Mouse (Mus musculus) intestine, postnatal 0 days (tissue): ENCODE results near the gene Sept9. TPM values are rescaled to one million over a fixed set of nuclear protein-coding genes. Genes with fewer than 3 reads are reported as not detected.
A peak's percentile ranks its signal among the peaks of the same experiment; 100 is the strongest.

Source experiments
- ATAC-seq: fragments of 200-750 bp; cut with Nextera tagmentation; 2 replicates; pipeline ENCODE4 v1.8.0; 2017; ENCODE audit warnings: mild to moderate bottlenecking, moderate TSS enrichment, moderate library complexity
- H3K27ac ChIP-seq: fragments of 300-500 bp; sonication (generic); 2 replicates; pipeline ENCODE4 v1.5.1; 2014; ENCODE audit warnings: mild to moderate bottlenecking, low read depth, low read length, moderate library complexity
- H3K27me3 ChIP-seq: fragments of 300-500 bp; sonication (generic); replicated peaks from 2 replicates; pipeline ENCODE4 v1.6.1; 2014; ENCODE audit warnings: low read length, mixed read lengths; ENCODE audit not compliant: control insufficient read depth, insufficient read depth
- H3K36me3 ChIP-seq: fragments of 300-500 bp; sonication (generic); 2 replicates; pipeline ENCODE4 v1.6.1; 2014; ENCODE audit warnings: mild to moderate bottlenecking, moderate library complexity; ENCODE audit not compliant: control insufficient read depth, insufficient read depth
- H3K4me1 ChIP-seq: fragments of 300-500 bp; sonication (generic); replicated peaks from 2 replicates; pipeline ENCODE4 v1.6.1; 2014; ENCODE audit warnings: antibody characterized with exemption, low read length, mixed read lengths; ENCODE audit not compliant: control insufficient read depth, insufficient read depth
- H3K4me2 ChIP-seq: fragments of 300-500 bp; sonication (generic); replicated peaks from 2 replicates; pipeline ENCODE4 v1.6.1; 2014; ENCODE audit warnings: low read depth, mild to moderate bottlenecking, moderate library complexity
- H3K4me3 ChIP-seq: fragments of 300-500 bp; sonication (generic); 2 replicates; pipeline ENCODE4 v1.5.1; 2014; ENCODE audit warnings: low read depth, low read length
- H3K9ac ChIP-seq: fragments of 300-500 bp; sonication (generic); 2 replicates; pipeline ENCODE4 v1.6.1; 2014; ENCODE audit warnings: mild to moderate bottlenecking, low read depth, low read length
- H3K9me3 ChIP-seq: fragments of 300-500 bp; sonication (generic); 2 replicates; pipeline ENCODE4 v1.6.1; 2016; ENCODE audit warnings: mixed run types; ENCODE audit not compliant: control insufficient read depth
- CTCF ChIP-seq: sonication (generic); IDR thresholded peaks from 2 replicates; pipeline ENCODE4 v1.5.1; 2016; ENCODE audit warnings: low read depth, mild to moderate bottlenecking, control low read depth, antibody characterized with exemption, moderate library complexity
- WGBS: fragments of 180-500 bp; shearing (Covaris S2); extraction: QIAGEN DNeasy Blood & Tissue Kit; methylation state at CpG from one replicate; pipeline ENCODE4 v1.1.7; 2014; 5-methylcytosine and 5-hydroxymethylcytosine counted together
- polyA plus RNA-seq: library from polyadenylated mRNA; unstranded; fragments of >200 nt; fragmentation: Nextera tagmentation; extraction: Ambion mirVana; gene quantifications from 2 replicates; pipeline ENCODE4 v1.2.1, GENCODE M21; 2015

Sept9 gene
- polyA plus RNA-seq, 1 experiment from 2014 or later: 74.5 TPM

DNA sequence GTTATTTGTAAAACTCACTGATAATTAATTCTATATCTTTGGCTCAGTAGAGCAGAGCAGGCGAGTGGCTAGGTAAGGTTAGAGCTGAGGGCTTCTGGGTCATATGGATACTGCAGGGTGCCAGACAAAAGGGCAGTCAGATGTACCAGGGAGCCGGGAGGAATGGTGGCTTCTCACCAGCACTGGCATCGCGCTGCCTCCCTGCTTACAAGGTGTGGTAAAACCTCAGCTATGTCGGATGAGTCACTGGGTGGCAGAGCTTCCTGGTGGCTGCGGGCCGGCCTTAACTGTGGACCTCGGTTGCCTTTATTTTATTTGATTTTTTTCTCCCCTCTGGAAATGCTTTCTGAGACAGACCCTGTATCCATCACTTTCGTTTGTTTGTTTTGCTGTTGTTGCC is 6.0 kb downstream of the Sept9 start:
- no peak overlapping the region for H3K4me3 ChIP-seq
- 49% methylated on average over 9 of the region's 9 CpGs for WGBS
- no peak for TF ChIP-seq CTCF
- no peaks in the 10 kb centered on the region for H3K27me3 ChIP-seq
- H3K27ac ChIP-seq: peak overlapping the region; percentile 76
- peak; percentile 72 for ATAC-seq
- no peaks in the 10 kb centered on the region for H3K36me3 ChIP-seq
- peak overlapping the region; percentile 33 for H3K4me2 ChIP-seq
- H3K9ac ChIP-seq: no peak overlapping the region
- no peaks in the 10 kb centered on the region for H3K9me3 ChIP-seq
- no peaks in the 10 kb centered on the region; the same call in 1 of the 2 replicates for H3K4me1 ChIP-seq

DNA sequence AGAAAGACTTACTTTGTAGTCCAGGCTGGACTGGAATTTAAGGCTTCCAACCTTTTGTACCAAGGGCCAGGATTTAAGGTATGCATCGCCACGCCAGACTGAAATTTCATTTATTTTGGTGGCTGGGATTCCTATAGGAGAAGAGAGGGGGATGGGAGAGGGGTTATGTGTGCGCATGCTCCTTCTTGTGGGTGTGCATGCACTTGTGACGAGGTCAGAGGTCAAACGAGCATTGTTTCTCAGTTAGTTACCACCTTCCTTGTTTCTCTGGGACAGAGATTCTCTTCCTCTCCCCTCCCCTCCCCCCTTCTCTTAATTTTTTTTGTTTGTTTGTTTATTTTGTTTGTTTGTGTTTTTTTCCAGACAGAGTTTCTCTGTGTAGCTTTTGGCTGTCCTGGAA is 8.0 kb downstream of the Sept9 start:
- Histone ChIP-seq H3K4me1 (no peaks in the 10 kb centered on the region; the same call in 1 of the 2 replicates), H3K9ac (no peak overlapping the region), H3K27me3 (no peaks in the 10 kb centered on the region), H3K4me2 (no peak overlapping the region), H3K4me3 (no peak overlapping the region), H3K9me3 (no peaks in the 10 kb centered on the region), H3K27ac (no peak overlapping the region), H3K36me3 (no peaks in the 10 kb centered on the region; the same call in 1 of the 2 replicates)
- no peak for ATAC-seq
- WGBS: 82% methylated on average over 5 of the region's 5 CpGs
- TF ChIP-seq CTCF: no peak

DNA sequence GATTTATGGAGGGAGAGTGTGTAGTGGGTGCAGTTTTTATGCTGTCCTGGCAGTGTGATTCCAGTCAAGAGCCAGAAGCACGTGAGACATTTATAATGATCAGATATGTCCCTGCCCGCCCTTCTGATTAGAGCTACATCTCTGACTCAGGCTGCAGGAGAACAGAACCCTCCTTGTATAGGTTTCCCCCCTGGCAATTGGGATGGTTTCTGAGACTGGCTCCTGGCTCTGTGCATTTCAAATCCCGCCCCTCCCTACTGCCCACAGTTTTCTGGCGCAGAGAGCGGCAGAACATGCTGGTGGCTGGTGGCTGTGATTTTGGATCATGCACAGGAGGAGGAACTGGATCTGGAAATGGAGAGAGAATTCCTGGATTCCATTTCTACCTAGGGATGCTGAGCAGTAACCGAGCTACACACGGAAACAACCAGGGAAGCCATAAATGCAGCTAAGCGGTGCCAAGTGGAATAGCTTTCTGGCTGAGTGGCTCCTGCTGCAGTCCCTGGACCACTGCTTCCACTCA is 8.8 kb downstream of the Sept9 start:
- no peak overlapping the region for H3K4me3 ChIP-seq
- no peaks in the 10 kb centered on the region for H3K9me3 ChIP-seq
- no peaks in the 10 kb centered on the region; the same call in 1 of the 2 replicates for H3K4me1 ChIP-seq
- TF ChIP-seq CTCF: no peak
- H3K27ac ChIP-seq: no peak overlapping the region
- WGBS: 73% methylated on average over 8 of the region's 8 CpGs
- ATAC-seq: no peak
- H3K27me3 ChIP-seq: no peaks in the 10 kb centered on the region
- no peaks in the 10 kb centered on the region; the same call in 1 of the 2 replicates for H3K36me3 ChIP-seq
- H3K9ac ChIP-seq: no peak overlapping the region
- no peak overlapping the region for H3K4me2 ChIP-seq

GRCm38 (mm10) chr11:117216713-117217112 is 17.3 kb downstream of the Sept9 start:
- Histone ChIP-seq H3K27me3 (no peaks in the 10 kb centered on the region), H3K9ac (no peak overlapping the region), H3K27ac (no peak overlapping the region), H3K4me2 (no peak overlapping the region), H3K36me3 (no peaks in the 10 kb centered on the region; the same call in 1 of the 2 replicates), H3K4me3 (no peak overlapping the region), H3K4me1 (0 out of 2 replicates have a peak, but pooled peaks cover 2% of the 10 kb centered on the region), H3K9me3 (no peaks in the 10 kb centered on the region)
- no peak for ATAC-seq
- TF ChIP-seq CTCF: no peak
- WGBS: 70% methylated on average over 2 of the region's 2 CpGs

DNA sequence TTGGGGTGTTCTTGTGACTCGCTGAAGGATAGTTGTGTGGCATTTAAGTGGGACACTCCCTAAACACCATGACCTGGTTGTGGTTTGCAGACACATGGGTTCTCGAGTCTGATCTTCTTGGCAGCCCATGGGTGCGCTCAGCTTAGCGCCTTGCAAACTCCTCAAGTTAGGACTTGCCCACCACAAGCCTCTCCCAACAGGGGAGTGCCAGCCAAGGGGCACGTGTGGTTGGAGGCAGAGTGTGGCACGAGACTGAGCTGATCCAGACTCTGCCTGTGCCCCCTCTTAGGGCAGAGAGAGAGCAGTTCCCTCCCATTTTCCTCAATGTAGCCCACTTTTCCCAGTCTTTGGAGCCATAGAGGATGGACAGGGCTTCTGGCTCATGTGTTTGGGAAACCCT is 18.6 kb downstream of the Sept9 start:
- H3K9ac ChIP-seq: no peak overlapping the region
- H3K9me3 ChIP-seq: no peaks in the 10 kb centered on the region
- H3K27ac ChIP-seq: no peak overlapping the region
- no peaks in the 10 kb centered on the region for H3K27me3 ChIP-seq
- H3K4me3 ChIP-seq: no peak overlapping the region
- TF ChIP-seq CTCF: no peak
- H3K4me1 ChIP-seq: 0 out of 2 replicates have a peak, but pooled peaks cover 2% of the 10 kb centered on the region
- ATAC-seq: no peak
- 88% methylated on average over 6 of the region's 6 CpGs for WGBS
- no peaks in the 10 kb centered on the region; the same call in 1 of the 2 replicates for H3K36me3 ChIP-seq
- no peak overlapping the region for H3K4me2 ChIP-seq

GRCm38 (mm10) chr11:117218498-117218897 is 19.0 kb downstream of the Sept9 start:
- no peak for TF ChIP-seq CTCF
- no peaks in the 10 kb centered on the region for H3K9me3 ChIP-seq
- H3K4me3 ChIP-seq: no peak overlapping the region
- WGBS: 85% methylated on average over 6 of the region's 6 CpGs
- H3K9ac ChIP-seq: no peak overlapping the region
- no peak overlapping the region for H3K27ac ChIP-seq
- H3K36me3 ChIP-seq: no peaks in the 10 kb centered on the region; the same call in 1 of the 2 replicates
- ATAC-seq: no peak
- H3K27me3 ChIP-seq: no peaks in the 10 kb centered on the region
- H3K4me1 ChIP-seq: peaks cover 2% of the 10 kb centered on the region; the same call in 1 of the 2 replicates
- no peak overlapping the region for H3K4me2 ChIP-seq

DNA sequence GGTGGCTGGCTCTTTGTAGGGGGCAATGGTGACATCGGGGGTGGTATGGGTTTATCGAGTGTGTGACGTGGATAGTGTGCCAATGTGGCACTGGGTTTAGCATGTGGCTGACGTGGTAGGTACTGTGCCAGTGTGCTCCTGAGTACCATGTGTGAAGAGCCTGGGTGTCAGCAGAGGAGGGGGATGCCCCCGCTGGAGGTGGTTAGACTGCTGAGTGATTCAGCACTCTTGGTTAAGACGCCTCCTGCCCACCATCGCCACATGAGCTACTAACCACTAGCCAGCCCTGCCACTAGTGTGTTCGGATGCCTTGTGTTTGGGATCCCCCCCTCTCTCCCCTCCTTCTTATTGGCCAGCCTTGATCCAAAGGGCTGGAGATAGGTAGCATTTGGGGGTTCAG is 21.3 kb downstream of the Sept9 start:
- H3K27me3 ChIP-seq: no peaks in the 10 kb centered on the region
- H3K4me3 ChIP-seq: no peak overlapping the region
- no peaks in the 10 kb centered on the region; the same call in 1 of the 2 replicates for H3K4me1 ChIP-seq
- no peaks in the 10 kb centered on the region; the same call in 1 of the 2 replicates for H3K36me3 ChIP-seq
- ATAC-seq: no peak
- no peak overlapping the region for H3K4me2 ChIP-seq
- 93% methylated on average over 8 of the region's 8 CpGs for WGBS
- no peak overlapping the region for H3K9ac ChIP-seq
- H3K9me3 ChIP-seq: no peaks in the 10 kb centered on the region
- no peak overlapping the region for H3K27ac ChIP-seq
- no peak for TF ChIP-seq CTCF
